Mouse (Mus musculus) heart, adult 2 months (tissue): ENCODE data around the gene Apol8.

Experiments used
- CTCF ChIP-seq: fragments of 200-600 bp; IDR thresholded peaks from 2 replicates; pipeline ENCODE4 v1.8.1; 2022; ENCODE audit warnings: antibody characterized with exemption, mild to moderate bottlenecking, moderate library complexity
- POLR2A ChIP-seq: fragments of 200-500 bp; IDR thresholded peaks from 2 replicates; pipeline ENCODE4 v1.6.1; 2011; ENCODE audit warnings: mild to moderate bottlenecking, low read depth, low read length, control low read depth; ENCODE audit not compliant: insufficient read depth

DNA sequence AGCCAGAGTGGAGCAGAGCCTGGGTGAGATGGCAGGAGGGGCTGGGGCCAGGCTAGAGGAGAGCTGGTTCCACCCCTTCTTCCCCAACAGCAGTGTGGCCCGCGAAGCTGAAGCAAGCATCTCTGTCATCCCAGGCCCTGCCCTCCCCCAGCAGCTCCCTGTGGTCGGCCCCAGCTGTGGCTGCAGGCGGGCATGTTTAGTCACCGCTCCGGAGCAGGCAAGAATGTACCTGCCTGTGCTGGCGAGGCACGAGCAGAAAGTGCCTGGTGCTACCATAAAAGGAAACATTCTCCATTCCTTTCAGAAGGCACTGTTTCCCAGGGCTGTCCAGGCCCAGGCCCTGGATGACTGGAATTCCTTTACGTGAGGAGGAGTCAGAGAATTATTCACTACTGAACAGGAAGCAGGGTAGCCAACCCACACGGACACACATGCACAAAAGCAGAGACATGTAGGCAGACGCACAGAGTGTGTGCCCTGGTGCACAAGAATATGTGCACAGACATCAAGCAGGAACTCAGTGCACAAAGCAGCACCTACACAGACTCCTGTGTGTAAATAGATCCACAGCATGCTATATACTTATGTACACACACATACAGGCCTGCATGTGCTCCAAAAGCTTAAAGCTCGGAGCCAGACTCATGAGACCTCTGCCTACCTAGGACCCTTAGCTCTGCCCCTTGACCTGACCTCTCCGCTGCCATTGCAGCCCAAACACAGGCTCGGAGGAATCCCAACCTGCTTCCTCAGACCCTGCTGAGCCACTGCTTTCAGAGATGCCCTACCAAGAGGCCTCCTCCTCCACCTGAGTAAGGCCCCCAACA is 42.1 kb upstream of the Apol8 start:
- no peak for TF ChIP-seq CTCF
- 0 out of 2 replicates have a peak, but pooled peaks have one; percentile 34 for TF ChIP-seq POLR2A
